Mouse (Mus musculus): ENCODE data around the gene Rag1. TPM values are rescaled to one million over a fixed set of nuclear protein-coding genes. Genes with fewer than 3 reads are reported as not detected.

Rag1 gene
- total and polyA plus RNA-seq, 3 experiments = under 0.01 TPM; not detected in 2

DNA sequence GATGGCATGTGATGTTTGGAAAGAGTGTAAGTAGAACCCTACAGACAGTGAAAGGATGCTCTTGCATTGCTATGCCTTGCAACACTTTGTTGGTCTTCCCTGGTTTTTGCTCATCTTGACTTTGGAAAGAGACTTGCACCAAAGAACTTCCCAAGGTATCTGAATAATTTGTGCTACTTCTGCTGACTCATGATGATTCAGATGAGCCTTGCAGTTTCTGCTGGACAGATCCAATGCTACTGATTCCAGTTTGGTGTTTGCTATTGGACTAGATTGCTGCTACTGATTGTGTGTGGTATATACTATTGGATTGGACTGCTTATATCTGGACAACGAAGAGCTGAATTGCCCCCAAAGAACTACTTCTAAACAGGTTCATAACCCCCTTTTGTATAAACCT is 46.2 kb downstream of the Rag1 start:
- H3K4me1 ChIP-seq (ENCODE audit: control insufficient read depth in 1 of 2, insufficient read depth in 2 of 2, low read length in 2 of 2) = no peaks in the 10 kb centered on the region
- peak; percentile 18 for DNase-seq (ENCODE audit: low read depth, low spot score)
- no peak overlapping the region for H3K27ac ChIP-seq (ENCODE audit: control insufficient read depth, low read depth, low read length)
- no peak overlapping the region for H3K9ac ChIP-seq (ENCODE audit: control insufficient read depth, low read depth, low read length, poor library complexity, severe bottlenecking)
- H3K9me3 ChIP-seq (replicated peaks; ENCODE audit: insufficient read depth, low read length) = no peaks in the 10 kb centered on the region
- TF ChIP-seq UBTF (IDR thresholded peaks at IDR 0.05; ENCODE audit: borderline replicate concordance, insufficient read depth, low read depth, low read length) = no peak
- TF ChIP-seq TCF12 (IDR thresholded peaks at IDR 0.05; ENCODE audit: low read depth, low read length) = no peak
- TF ChIP-seq EP300 (IDR thresholded peaks at IDR 0.05; ENCODE audit: low read depth in 1 of 2, low read length in 2 of 2) = no peak
- TF ChIP-seq USF1 (IDR thresholded peaks at IDR 0.05; ENCODE audit: low read depth, low read length) = no peak
- TF ChIP-seq MAFK (IDR thresholded peaks at IDR 0.05; ENCODE audit: borderline replicate concordance, low read depth, low read length) = 0 out of 2 replicates have a peak, but pooled peaks have one; percentile 29
- TF ChIP-seq GABPA (IDR thresholded peaks at IDR 0.05; ENCODE audit: low read depth, low read length) = peak; percentile 57; the same call in 1 of the 2 replicates
- no peak for TF ChIP-seq POLR2AphosphoS5 (IDR thresholded peaks at IDR 0.05; ENCODE audit: borderline replicate concordance, low read depth, low read length)
- TF ChIP-seq ZNF384 (IDR thresholded peaks at IDR 0.05; ENCODE audit: low read depth, low read length) = no peak
- TF ChIP-seq RCOR1 (IDR thresholded peaks at IDR 0.05; ENCODE audit: low read depth, low read length) = no peak
- TF ChIP-seq MXI1 (IDR thresholded peaks at IDR 0.05; ENCODE audit: low read depth, low read length) = no peak
- no peak for TF ChIP-seq TBP (IDR thresholded peaks at IDR 0.05; ENCODE audit: low read depth, low read length)
- TF ChIP-seq ZC3H11A (IDR thresholded peaks at IDR 0.05; ENCODE audit: low read depth, low read length) = no peak
- no peaks in the 10 kb centered on the region for H3K79me2 ChIP-seq (ENCODE audit: control insufficient read depth, insufficient read depth, low read length, poor library complexity)
- H3K4me3 ChIP-seq (ENCODE audit: control insufficient read depth in 1 of 2, insufficient read depth in 1 of 2, low read depth in 2 of 2, low read length in 2 of 2) = no peak overlapping the region
- H3K27me3 ChIP-seq (ENCODE audit: control insufficient read depth in 1 of 2, insufficient read depth in 2 of 2, low read length in 2 of 2) = no peaks in the 10 kb centered on the region
- H3K36me3 ChIP-seq (ENCODE audit: control insufficient read depth in 1 of 2, insufficient read depth in 2 of 2, low read length in 2 of 2) = peaks cover 0 to 2% of the 10 kb centered on the region in 2 experiments; a peak in 1 of 4 replicates

DNA sequence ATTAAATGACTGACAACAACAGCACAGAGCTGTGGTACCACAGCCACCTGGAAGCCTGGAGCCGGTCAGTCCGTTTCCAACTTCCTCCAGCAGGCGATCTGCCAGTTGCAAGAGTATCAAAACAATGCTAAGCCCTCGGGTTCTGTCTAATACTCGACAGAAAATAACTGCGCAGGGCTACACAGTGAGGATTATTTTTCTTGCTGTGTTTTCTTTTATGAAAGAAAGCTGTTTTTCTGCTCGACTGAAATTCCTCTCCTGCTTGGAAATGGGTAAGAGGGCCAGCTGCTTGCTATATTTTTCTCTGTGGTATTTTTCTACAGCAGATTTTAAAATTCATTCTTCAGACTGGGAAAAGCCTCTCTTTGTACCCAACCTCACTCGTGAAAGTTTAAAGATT is 48.6 kb downstream of the Rag1 start:
- no peak for TF ChIP-seq NRF1 (IDR thresholded peaks at IDR 0.05; ENCODE audit: insufficient read depth, low read depth, low read length, poor library complexity, severe bottlenecking)
- no peak for TF ChIP-seq SIN3A (IDR thresholded peaks at IDR 0.05; ENCODE audit: low read length)
- no peak for TF ChIP-seq EP300 (IDR thresholded peaks at IDR 0.05; ENCODE audit: low read depth in 1 of 2, low read length in 2 of 2)
- TF ChIP-seq TCF12 (IDR thresholded peaks at IDR 0.05; ENCODE audit: low read depth, low read length) = no peak
- no peak for TF ChIP-seq ZC3H11A (IDR thresholded peaks at IDR 0.05; ENCODE audit: low read depth, low read length)
- TF ChIP-seq RAD21 (IDR thresholded peaks at IDR 0.05; ENCODE audit: low read depth, low read length) = no peak
- no peak for TF ChIP-seq MAX (IDR thresholded peaks at IDR 0.05; ENCODE audit: low read length)
- TF ChIP-seq KAT2A (conservative IDR thresholded peaks at IDR 0.05; ENCODE audit: low read depth, low read length) = no peak
- H3K36me3 ChIP-seq (ENCODE audit: control insufficient read depth in 1 of 2, insufficient read depth in 2 of 2, low read length in 2 of 2) = peaks cover 0 to 2% of the 10 kb centered on the region in 2 experiments; a peak in 1 of 4 replicates
- H3K4me1 ChIP-seq (ENCODE audit: control insufficient read depth in 1 of 2, insufficient read depth in 2 of 2, low read length in 2 of 2) = no peaks in the 10 kb centered on the region; a peak in 1 of 4 replicates
- no peaks in the 10 kb centered on the region for H3K9me3 ChIP-seq (replicated peaks; ENCODE audit: insufficient read depth, low read length)
- H3K79me2 ChIP-seq (ENCODE audit: control insufficient read depth, insufficient read depth, low read length, poor library complexity) = no peaks in the 10 kb centered on the region
- no peak for DNase-seq (ENCODE audit: low read depth, low spot score)
- H3K27ac ChIP-seq (ENCODE audit: control insufficient read depth, low read depth, low read length) = no peak overlapping the region
- H3K9ac ChIP-seq (ENCODE audit: control insufficient read depth, low read depth, low read length, poor library complexity, severe bottlenecking) = no peak overlapping the region
- no peak overlapping the region for H3K4me3 ChIP-seq (ENCODE audit: control insufficient read depth in 1 of 2, insufficient read depth in 1 of 2, low read depth in 2 of 2, low read length in 2 of 2)
- no peaks in the 10 kb centered on the region for H3K27me3 ChIP-seq (ENCODE audit: control insufficient read depth in 1 of 2, insufficient read depth in 2 of 2, low read length in 2 of 2)
